Mouse (Mus musculus) mature B cell (primary cell): ENCODE measurements around the gene Sdf2.

Experiments used
- in situ Hi-C: fragments of 300-500 bp; cut with MboI; formaldehyde crosslinking; loops from 2 replicates; pipeline ENCODE4 v1.14.3; 2019

The Sdf2 gene

GRCm38 (mm10) chr11:78245627-78246317 is at the start of gene Sdf2, which contains the start of gene Supt6:
Gene Sdf2, plus strand, starts transcription at chr11:78245746.
Gene Supt6, minus strand, starts transcription at chr11:78245987.
- in situ Hi-C loops, result no loop called here

- in situ Hi-C loops, result no loop called here
Observed at GRCm38 (mm10) chr11:78202372-78202771, 43.2 kb upstream of the Sdf2 start.

- in situ Hi-C loops, result no loop called here
Observed at GRCm38 (mm10) chr11:78204287-78204686, 41.3 kb upstream of the Sdf2 start.

- in situ Hi-C loops, result no loop called here
Observed at GRCm38 (mm10) chr11:78205361-78206206, 40.0 kb upstream of the Sdf2 start.

- in situ Hi-C loops, result no loop called here
Observed at GRCm38 (mm10) chr11:78207190-78207589, 38.4 kb upstream of the Sdf2 start.

GRCm38 (mm10) chr11:78209886-78210285 is 35.7 kb upstream of the Sdf2 start:
- in situ Hi-C loops, result no loop called here

- in situ Hi-C loops, result no loop called here
Observed at GRCm38 (mm10) chr11:78210615-78211014, 34.9 kb upstream of the Sdf2 start.

- in situ Hi-C loops, result no loop called here
Observed at GRCm38 (mm10) chr11:78211513-78211912, 34.0 kb upstream of the Sdf2 start.

- in situ Hi-C loops, result no loop called here
Observed at GRCm38 (mm10) chr11:78213086-78213817, 32.3 kb upstream of the Sdf2 start.

GRCm38 (mm10) chr11:78215709-78216317 is 29.7 kb upstream of the Sdf2 start:
- in situ Hi-C loops, result no loop called here

- in situ Hi-C loops, result no loop called here
Observed at GRCm38 (mm10) chr11:78223586-78223985, 22.0 kb upstream of the Sdf2 start.

GRCm38 (mm10) chr11:78231518-78231917 is 14.0 kb upstream of the Sdf2 start:
- in situ Hi-C loops, result no loop called here

- in situ Hi-C loops, result no loop called here
Observed at GRCm38 (mm10) chr11:78240193-78240857, 5.2 kb upstream of the Sdf2 start.

- in situ Hi-C loops, result no loop called here
Observed at GRCm38 (mm10) chr11:78245261-78245626, 302 bp upstream of the Sdf2 start.

GRCm38 (mm10) chr11:78246318-78247011 is 919 bp downstream of the Sdf2 start:
- in situ Hi-C loops, result no loop called here

- in situ Hi-C loops, result no loop called here
Observed at GRCm38 (mm10) chr11:78247012-78247348, 1.4 kb downstream of the Sdf2 start.

- in situ Hi-C loops, result no loop called here
Observed at GRCm38 (mm10) chr11:78247727-78248140, 2.2 kb downstream of the Sdf2 start.

GRCm38 (mm10) chr11:78256618-78257017 is 11.1 kb downstream of the Sdf2 start:
- in situ Hi-C loops, result no loop called here

GRCm38 (mm10) chr11:78260489-78261258 is 15.1 kb downstream of the Sdf2 start:
- in situ Hi-C loops, result no loop called here
